In the genomic region with DNA sequence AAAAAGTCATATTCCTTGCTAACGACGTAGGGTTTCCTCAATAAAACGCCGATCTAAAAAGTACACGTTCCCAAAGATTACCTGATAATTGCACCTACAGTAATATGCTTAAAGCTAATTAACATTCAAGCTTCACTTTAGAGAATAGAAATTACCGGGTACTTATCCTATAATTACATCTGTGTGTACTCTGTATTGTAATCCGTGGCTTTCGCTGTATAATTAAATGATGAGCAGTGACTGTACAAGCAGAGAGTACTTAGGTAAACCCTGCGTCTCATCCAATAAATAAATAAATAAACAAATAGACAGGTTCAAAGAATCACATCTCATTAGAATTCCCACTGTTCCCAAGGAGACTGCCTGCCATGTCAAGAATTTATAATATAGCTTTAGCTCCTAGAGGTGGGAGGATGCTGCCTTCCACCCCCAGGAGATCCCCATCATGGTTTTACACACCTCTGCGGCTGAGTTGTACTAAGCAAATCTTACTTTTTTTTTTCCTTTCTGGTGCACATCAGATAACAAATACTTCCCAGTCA, we compare ENCODE assay signal across 22 mouse cellular contexts.
DNase-seq lines count a peak whose midpoint lies in the region; ATAC-seq and TF ChIP-seq lines count a peak whose summit lies in the region.
"Had no signal": no experiment of that assay in that cellular context is flagged by ENCODE, and none has a peak within 500 bp of the region (broad histone marks: within the 10 kb centered on the region; RNA-seq: fewer than 3 reads in every experiment).

No protein-coding gene starts in this region.

- peaks cover 25% of the 10 kb centered on the region for H3K27me3 ChIP-seq in forebrain, embryonic 12.5 days
- no peaks in the 10 kb centered on the region for H3K27me3 ChIP-seq in forebrain, embryonic 11.5 days (ENCODE audit: control insufficient read depth, insufficient read depth, low read length)
- H3K27me3 ChIP-seq in midbrain, embryonic 11.5 days (ENCODE audit: control insufficient read depth, insufficient read depth, low read length): no peaks in the 10 kb centered on the region
- H3K27me3 ChIP-seq in midbrain, embryonic 10.5 days (ENCODE audit: low read depth, poor library complexity, severe bottlenecking): no peaks in the 10 kb centered on the region
- no peaks in the 10 kb centered on the region for H3K27me3 ChIP-seq in hindbrain, postnatal 0 days (ENCODE audit: insufficient read depth, low read length)
- H3K27me3 ChIP-seq: embryonic facial prominence, embryonic 13.5 days; heart, embryonic 15.5 days; kidney, embryonic 15.5 days had no signal

- H3K4me2 ChIP-seq in forebrain, embryonic 12.5 days: 0 out of 2 replicates have a peak overlapping the region, but pooled peaks have one; percentile 24
- no peak overlapping the region for H3K4me2 ChIP-seq in forebrain, embryonic 11.5 days (ENCODE audit: low read depth, low read length, severe bottlenecking)
- H3K4me2 ChIP-seq in midbrain, embryonic 11.5 days: no peak overlapping the region
- peak overlapping the region; percentile 35; the same call in 1 of the 2 replicates for H3K4me2 ChIP-seq in hindbrain, postnatal 0 days (ENCODE audit: low read depth, low read length)
- H3K4me2 ChIP-seq: heart, embryonic 15.5 days; kidney, embryonic 15.5 days had no signal

- ATAC-seq in forebrain, embryonic 12.5 days (ENCODE audit: low FRiP score): no peak
- no peak for ATAC-seq in forebrain, embryonic 11.5 days (replicated peaks; ENCODE audit: low FRiP score)
- no peak for ATAC-seq in midbrain, embryonic 11.5 days (ENCODE audit: low FRiP score)
- no peak for ATAC-seq in hindbrain, postnatal 0 days
- no peak for ATAC-seq in megakaryocyte, adult 5-6 weeks (ENCODE audit: poor library complexity, severe bottlenecking)
- ATAC-seq in monocyte, adult 5-6 weeks (replicated peaks; ENCODE audit: insufficient number of reproducible peaks, low FRiP score, low TSS enrichment, poor library complexity, severe bottlenecking): no peak
- ATAC-seq: activated CD4-positive, CD25-positive, alpha-beta regulatory T cell, adult 4 months had no signal

- WGBS in forebrain, embryonic 12.5 days: 51% methylated on average over 10 of the region's 10 CpGs
- 70% methylated on average over 10 of the region's 10 CpGs for WGBS in forebrain, embryonic 11.5 days
- WGBS in midbrain, embryonic 11.5 days: 83% methylated on average over 10 of the region's 10 CpGs
- 87% methylated on average over 10 of the region's 10 CpGs for WGBS in midbrain, embryonic 10.5 days
- WGBS in hindbrain, postnatal 0 days: 67% methylated on average over 10 of the region's 10 CpGs

- no peak for DNase-seq in forebrain, embryonic 11.5 days (ENCODE audit: low spot score)
- DNase-seq in midbrain, embryonic 11.5 days (ENCODE audit: low spot score, missing footprints): peak; percentile 82
- no peak for DNase-seq in midbrain, embryonic 10.5 days (ENCODE audit: low spot score)
- DNase-seq in hindbrain, postnatal 0 days (ENCODE audit: low spot score): no peak
- DNase-seq: adrenal gland, postnatal 10 days; cerebellum, adult 2 months; cerebellum, postnatal 25 days; gastrocnemius, adult 2 months; heart, postnatal 4 days; kidney, adult 11 months; kidney, postnatal 36 days; layer of hippocampus, postnatal 36 days; thymus, postnatal 25 days had no signal

- TF ChIP-seq CTCF in hindbrain, postnatal 0 days (IDR thresholded peaks at IDR 0.05; ENCODE audit: low read depth): no peak

- no peak overlapping the region for H3K9ac ChIP-seq in forebrain, embryonic 12.5 days
- no peak overlapping the region for H3K9ac ChIP-seq in forebrain, embryonic 11.5 days (ENCODE audit: low read length)
- H3K9ac ChIP-seq in midbrain, embryonic 11.5 days (ENCODE audit: low read length): no peak overlapping the region
- no peak overlapping the region for H3K9ac ChIP-seq in hindbrain, postnatal 0 days (replicated peaks; ENCODE audit: low read length)
- H3K9ac ChIP-seq: embryonic facial prominence, embryonic 13.5 days; heart, embryonic 15.5 days; kidney, embryonic 15.5 days had no signal

- no peaks in the 10 kb centered on the region for H3K36me3 ChIP-seq in forebrain, embryonic 12.5 days (replicated peaks)
- H3K36me3 ChIP-seq in forebrain, embryonic 11.5 days (ENCODE audit: control insufficient read depth, insufficient read depth, low read length): no peaks in the 10 kb centered on the region
- H3K36me3 ChIP-seq in midbrain, embryonic 11.5 days (ENCODE audit: control insufficient read depth, insufficient read depth, low read length): no peaks in the 10 kb centered on the region
- H3K36me3 ChIP-seq in midbrain, embryonic 10.5 days: no peaks in the 10 kb centered on the region
- H3K36me3 ChIP-seq in hindbrain, postnatal 0 days (ENCODE audit: insufficient read depth, low read length): no peaks in the 10 kb centered on the region
- H3K36me3 ChIP-seq: embryonic facial prominence, embryonic 13.5 days; heart, embryonic 15.5 days; kidney, embryonic 15.5 days had no signal

- H3K9me3 ChIP-seq in forebrain, embryonic 12.5 days: no peaks in the 10 kb centered on the region
- no peaks in the 10 kb centered on the region for H3K9me3 ChIP-seq in forebrain, embryonic 11.5 days (ENCODE audit: control insufficient read depth, low read length)
- H3K9me3 ChIP-seq in midbrain, embryonic 11.5 days (ENCODE audit: control insufficient read depth, low read length): no peaks in the 10 kb centered on the region
- H3K9me3 ChIP-seq in midbrain, embryonic 10.5 days (replicated peaks): no peaks in the 10 kb centered on the region
- no peaks in the 10 kb centered on the region for H3K9me3 ChIP-seq in hindbrain, postnatal 0 days (ENCODE audit: low read length)
- H3K9me3 ChIP-seq: embryonic facial prominence, embryonic 13.5 days; heart, embryonic 15.5 days; kidney, embryonic 15.5 days had no signal

- H3K4me1 ChIP-seq in forebrain, embryonic 12.5 days: peaks cover 9% of the 10 kb centered on the region
- H3K4me1 ChIP-seq in forebrain, embryonic 11.5 days (replicated peaks; ENCODE audit: control insufficient read depth, insufficient read depth, low read length): 0 out of 2 replicates have a peak, but pooled peaks cover 4% of the 10 kb centered on the region
- no peaks in the 10 kb centered on the region for H3K4me1 ChIP-seq in midbrain, embryonic 11.5 days (ENCODE audit: control insufficient read depth, insufficient read depth, low read length)
- peaks cover 8% of the 10 kb centered on the region; the same call in 1 of the 2 replicates for H3K4me1 ChIP-seq in midbrain, embryonic 10.5 days
- no peaks in the 10 kb centered on the region for H3K4me1 ChIP-seq in hindbrain, postnatal 0 days (ENCODE audit: insufficient read depth, low read length)

- H3K4me3 ChIP-seq in forebrain, embryonic 12.5 days (replicated peaks): no peak overlapping the region
- no peak overlapping the region for H3K4me3 ChIP-seq in forebrain, embryonic 11.5 days (ENCODE audit: low read depth, low read length)
- no peak overlapping the region for H3K4me3 ChIP-seq in midbrain, embryonic 11.5 days (ENCODE audit: low read depth, low read length)
- H3K4me3 ChIP-seq in midbrain, embryonic 10.5 days: no peak overlapping the region
- H3K4me3 ChIP-seq in hindbrain, postnatal 0 days (ENCODE audit: low read length): no peak overlapping the region
- H3K4me3 ChIP-seq: embryonic facial prominence, embryonic 13.5 days; erythroblast, embryonic 14.5 days; gastrocnemius, adult 2 months; heart, embryonic 15.5 days; kidney, embryonic 15.5 days had no signal

- no peak overlapping the region for H3K27ac ChIP-seq in forebrain, embryonic 12.5 days
- no peak overlapping the region for H3K27ac ChIP-seq in forebrain, embryonic 11.5 days (ENCODE audit: low read depth, low read length)
- H3K27ac ChIP-seq in midbrain, embryonic 11.5 days (ENCODE audit: low read depth, low read length): no peak overlapping the region
- H3K27ac ChIP-seq in midbrain, embryonic 10.5 days (replicated peaks): no peak overlapping the region
- H3K27ac ChIP-seq in hindbrain, postnatal 0 days: no peak overlapping the region
- H3K27ac ChIP-seq: embryonic facial prominence, embryonic 13.5 days; gastrocnemius, adult 2 months; heart, embryonic 15.5 days; kidney, embryonic 15.5 days; macrophage had no signal

Comparison
In these comparisons a context has a peak if more than half of its experiments do, and no peak if none do; other contexts are left out.
1. H3K4me2 ChIP-seq: peak in forebrain, embryonic 12.5 days (single experiment) and hindbrain, postnatal 0 days (single experiment); none in forebrain, embryonic 11.5 days (single experiment) and midbrain, embryonic 11.5 days (single experiment).